Mouse (Mus musculus): ENCODE measurements around the gene Cd83. TPM values are rescaled to one million over a fixed set of nuclear protein-coding genes. Genes with fewer than 3 reads are reported as not detected.

The Cd83 gene
- total and polyA plus RNA-seq, 2 experiments from 2014 or later = 2.3 to 4.4 TPM

DNA sequence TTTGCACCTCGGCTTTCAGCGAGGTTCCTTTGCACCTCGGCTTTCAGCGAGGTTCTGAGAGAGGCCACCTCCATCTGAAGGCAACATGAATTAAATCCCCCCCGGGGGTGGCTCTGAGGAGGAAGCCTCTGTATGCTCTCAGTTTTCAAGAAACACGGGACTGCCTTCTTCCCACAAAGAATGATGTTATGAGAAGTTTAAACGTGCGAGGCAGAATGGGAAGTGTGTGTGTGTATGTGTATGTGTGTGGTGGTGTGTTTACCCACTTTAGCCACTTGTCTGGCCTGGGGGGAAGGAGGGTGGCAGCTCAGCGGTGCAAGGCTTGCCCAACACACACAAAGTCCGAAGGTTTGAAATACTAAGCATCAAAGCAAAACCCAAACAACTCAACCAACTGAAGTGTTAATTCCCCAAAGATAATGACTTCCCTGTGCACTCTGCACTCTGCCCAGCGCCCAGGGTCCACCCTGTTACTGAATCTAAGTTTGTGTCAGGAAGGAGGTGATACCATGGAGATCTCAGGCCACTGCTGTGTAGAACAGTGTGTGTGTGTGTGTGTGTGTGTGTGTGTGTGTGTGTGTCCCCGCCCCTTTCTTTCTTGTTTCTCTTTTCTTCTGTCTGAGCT is 1.7 kb downstream of the Cd83 start:
- no peak overlapping the region for H3K27ac ChIP-seq (ENCODE audit: low read depth)
- no peak for TF ChIP-seq CTCF (IDR thresholded peaks at IDR 0.05; ENCODE audit: low read depth)
- no peak for TF ChIP-seq EP300 (IDR thresholded peaks at IDR 0.05; ENCODE audit: low read depth)
- H3K9me3 ChIP-seq (replicated peaks; ENCODE audit: control insufficient read depth, low read length) = no peaks in the 10 kb centered on the region
- 0 out of 2 replicates have a peak, but pooled peaks cover 6% of the 10 kb centered on the region for H3K27me3 ChIP-seq (ENCODE audit: control insufficient read depth, insufficient read depth, low read length)
- DNase-seq (ENCODE audit: low spot score) = no peak
- WGBS = 59% methylated on average over 12 of the region's 12 CpGs
- H3K9ac ChIP-seq (replicated peaks; ENCODE audit: low read depth, low read length) = no peak overlapping the region
- H3K4me3 ChIP-seq (ENCODE audit: low read depth, low read length) = no peak overlapping the region
- no peak overlapping the region for H3K4me2 ChIP-seq (ENCODE audit: low read depth, low read length)
- no peak for ATAC-seq (ENCODE audit: insufficient read depth, low read depth)
- H3K36me3 ChIP-seq (replicated peaks; ENCODE audit: control insufficient read depth, insufficient read depth, low read length) = no peaks in the 10 kb centered on the region
- H3K4me1 ChIP-seq (ENCODE audit: control insufficient read depth, insufficient read depth) = peaks cover 11% of the 10 kb centered on the region; the same call in 1 of the 2 replicates

DNA sequence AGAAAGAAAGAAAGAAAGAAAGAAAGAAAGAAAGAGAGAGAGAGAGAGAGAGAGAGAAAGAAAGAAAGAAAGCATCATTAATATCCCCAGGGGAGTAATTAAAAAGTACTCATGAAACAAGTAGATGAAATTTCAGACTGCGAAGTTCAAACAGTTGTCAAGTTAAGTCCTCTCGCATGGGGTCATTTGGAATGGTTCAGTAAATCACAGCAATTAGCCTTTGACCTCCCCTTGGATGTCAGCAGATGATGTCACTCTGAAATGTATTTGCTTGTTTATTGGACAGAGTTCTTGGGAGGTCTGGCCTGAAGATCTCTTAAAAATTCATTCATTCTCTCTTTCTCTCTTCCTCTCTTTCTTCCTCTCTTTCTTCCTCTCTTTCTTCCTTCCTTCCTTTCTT is 2.7 kb downstream of the Cd83 start:
- TF ChIP-seq EP300 (IDR thresholded peaks at IDR 0.05; ENCODE audit: low read depth) = no peak
- no peak for TF ChIP-seq CTCF (IDR thresholded peaks at IDR 0.05; ENCODE audit: low read depth)
- H3K4me3 ChIP-seq (ENCODE audit: low read depth, low read length) = no peak overlapping the region
- no peak for DNase-seq (ENCODE audit: low spot score)
- H3K36me3 ChIP-seq (replicated peaks; ENCODE audit: control insufficient read depth, insufficient read depth, low read length) = no peaks in the 10 kb centered on the region
- no peaks in the 10 kb centered on the region for H3K9me3 ChIP-seq (replicated peaks; ENCODE audit: control insufficient read depth, low read length)
- peaks cover 11% of the 10 kb centered on the region; the same call in 1 of the 2 replicates for H3K4me1 ChIP-seq (ENCODE audit: control insufficient read depth, insufficient read depth)
- no peak overlapping the region for H3K4me2 ChIP-seq (ENCODE audit: low read depth, low read length)
- H3K9ac ChIP-seq (replicated peaks; ENCODE audit: low read depth, low read length) = no peak overlapping the region
- no peak for ATAC-seq (ENCODE audit: insufficient read depth, low read depth)
- H3K27me3 ChIP-seq (ENCODE audit: control insufficient read depth, insufficient read depth, low read length) = 0 out of 2 replicates have a peak, but pooled peaks cover 6% of the 10 kb centered on the region
- H3K27ac ChIP-seq (ENCODE audit: low read depth) = no peak overlapping the region
- 80% methylated on average over 2 of the region's 2 CpGs for WGBS

DNA sequence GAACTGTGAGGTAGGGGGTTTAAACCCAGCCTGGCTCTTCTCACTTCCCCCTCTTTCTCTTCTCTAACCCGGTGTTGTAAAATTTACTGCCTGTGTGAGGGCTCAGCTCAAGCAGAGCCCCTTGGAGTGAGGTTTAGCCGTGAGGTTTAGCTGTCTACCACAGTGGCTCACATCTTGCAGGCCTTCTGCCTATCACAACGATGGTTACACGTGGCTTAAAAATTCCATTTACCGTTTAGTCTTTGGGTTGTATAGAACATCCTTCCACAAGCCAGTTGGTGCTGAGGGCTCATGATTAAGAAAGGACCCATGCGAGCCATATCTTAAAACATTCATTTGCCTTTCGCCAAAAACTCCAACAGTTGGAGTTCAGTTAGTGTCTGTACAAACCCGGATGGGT is 3.5 kb downstream of the Cd83 start:
- H3K4me2 ChIP-seq (ENCODE audit: low read depth, low read length) = no peak overlapping the region
- no peak for DNase-seq (ENCODE audit: low spot score)
- H3K9me3 ChIP-seq (replicated peaks; ENCODE audit: control insufficient read depth, low read length) = no peaks in the 10 kb centered on the region
- TF ChIP-seq CTCF (IDR thresholded peaks at IDR 0.05; ENCODE audit: low read depth) (no peak), EP300 (IDR thresholded peaks at IDR 0.05; ENCODE audit: low read depth) (no peak)
- H3K36me3 ChIP-seq (replicated peaks; ENCODE audit: control insufficient read depth, insufficient read depth, low read length) = no peaks in the 10 kb centered on the region
- no peak overlapping the region for H3K9ac ChIP-seq (replicated peaks; ENCODE audit: low read depth, low read length)
- WGBS = 76% methylated on average over 8 of the region's 8 CpGs
- H3K27me3 ChIP-seq (ENCODE audit: control insufficient read depth, insufficient read depth, low read length) = 0 out of 2 replicates have a peak, but pooled peaks cover 6% of the 10 kb centered on the region
- no peak for ATAC-seq (ENCODE audit: insufficient read depth, low read depth)
- no peak overlapping the region for H3K4me3 ChIP-seq (ENCODE audit: low read depth, low read length)
- no peak overlapping the region for H3K27ac ChIP-seq (ENCODE audit: low read depth)
- peaks cover 11% of the 10 kb centered on the region; the same call in 1 of the 2 replicates for H3K4me1 ChIP-seq (ENCODE audit: control insufficient read depth, insufficient read depth)

DNA sequence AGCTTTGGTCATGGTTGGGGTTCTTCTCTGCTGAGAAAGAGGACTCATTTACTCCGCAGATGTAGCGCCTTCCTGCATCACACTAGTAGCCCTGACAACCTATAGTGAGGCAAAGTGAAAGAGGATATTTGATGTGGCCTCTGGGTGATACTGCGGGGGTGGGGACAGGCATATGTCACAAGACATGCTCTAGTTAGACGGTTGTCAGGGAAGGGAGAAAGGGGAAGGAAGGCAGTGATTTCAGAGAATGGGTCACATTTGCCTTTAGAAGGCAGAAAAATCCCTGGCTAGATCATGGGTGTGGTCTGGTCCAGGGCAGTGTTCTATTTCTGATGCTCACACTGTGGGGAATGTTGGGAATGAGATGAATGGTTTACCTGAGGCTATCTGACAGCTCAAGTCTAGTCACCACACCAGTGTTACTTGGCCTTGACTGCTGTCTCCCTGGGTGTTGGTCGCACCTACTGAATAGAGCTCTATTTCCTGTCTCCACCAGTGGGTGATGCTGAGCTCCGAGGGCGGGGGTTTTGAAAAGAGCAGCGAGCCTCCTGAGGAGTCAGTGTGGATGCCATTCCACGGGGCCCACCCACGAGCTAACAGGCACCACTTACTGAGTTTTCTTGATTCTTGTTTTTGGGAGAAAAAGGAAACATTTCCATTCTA is 4.5 kb downstream of the Cd83 start:
- Histone ChIP-seq H3K4me1 (ENCODE audit: control insufficient read depth, insufficient read depth) (peaks cover 11% of the 10 kb centered on the region; the same call in 1 of the 2 replicates), H3K27ac (ENCODE audit: low read depth) (no peak overlapping the region), H3K4me2 (ENCODE audit: low read depth, low read length) (no peak overlapping the region), H3K36me3 (replicated peaks; ENCODE audit: control insufficient read depth, insufficient read depth, low read length) (no peaks in the 10 kb centered on the region), H3K27me3 (ENCODE audit: control insufficient read depth, insufficient read depth, low read length) (0 out of 2 replicates have a peak, but pooled peaks cover 6% of the 10 kb centered on the region), H3K9ac (replicated peaks; ENCODE audit: low read depth, low read length) (no peak overlapping the region), H3K4me3 (ENCODE audit: low read depth, low read length) (no peak overlapping the region), H3K9me3 (replicated peaks; ENCODE audit: control insufficient read depth, low read length) (no peaks in the 10 kb centered on the region)
- DNase-seq (ENCODE audit: low spot score) = no peak
- WGBS = 64% methylated on average over 10 of the region's 10 CpGs
- TF ChIP-seq CTCF (IDR thresholded peaks at IDR 0.05; ENCODE audit: low read depth) (no peak), EP300 (IDR thresholded peaks at IDR 0.05; ENCODE audit: low read depth) (no peak)
- no peak for ATAC-seq (ENCODE audit: insufficient read depth, low read depth)

DNA sequence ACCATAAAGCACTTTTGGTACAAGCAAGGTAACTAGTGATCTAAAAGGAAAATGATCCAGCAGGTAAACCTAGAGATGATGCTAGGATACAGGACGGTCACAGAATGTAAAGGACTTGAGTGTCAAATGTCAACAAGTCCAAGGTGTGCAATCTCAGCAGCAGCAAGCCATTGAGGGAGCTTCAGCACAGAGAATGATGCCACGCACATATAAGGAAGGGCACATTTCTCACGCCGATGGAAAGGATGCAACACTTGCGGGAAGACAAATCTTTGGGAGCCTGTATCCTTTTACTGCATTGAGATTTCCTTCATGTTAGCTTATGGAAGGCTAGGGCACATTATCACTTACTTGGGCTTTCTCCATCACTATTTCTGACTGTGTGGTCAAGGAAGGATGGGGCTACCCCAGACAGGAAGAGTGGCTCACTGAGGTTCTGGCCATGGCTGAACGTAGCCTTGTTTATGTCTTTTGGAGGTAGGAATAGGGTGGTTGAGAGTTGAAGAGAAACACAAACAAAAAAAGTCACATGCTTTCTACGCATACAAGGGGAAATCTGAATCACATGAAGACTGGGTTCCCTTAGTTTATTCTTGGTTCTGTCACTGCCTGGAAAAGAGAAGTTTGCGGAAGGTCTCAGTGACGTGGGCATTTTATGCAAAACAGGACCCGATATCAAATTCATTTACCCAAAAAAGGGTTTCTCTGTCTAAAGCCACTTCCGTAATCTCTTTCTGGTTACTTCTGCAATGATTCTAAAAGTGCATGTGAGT is 5.8 kb downstream of the Cd83 start:
- H3K4me2 ChIP-seq (ENCODE audit: low read depth, low read length) = no peak overlapping the region
- no peak for TF ChIP-seq CTCF (IDR thresholded peaks at IDR 0.05; ENCODE audit: low read depth)
- no peak for TF ChIP-seq EP300 (IDR thresholded peaks at IDR 0.05; ENCODE audit: low read depth)
- H3K4me3 ChIP-seq (ENCODE audit: low read depth, low read length) = no peak overlapping the region
- DNase-seq (ENCODE audit: low spot score) (no peak), ATAC-seq (ENCODE audit: insufficient read depth, low read depth) (no peak)
- no peaks in the 10 kb centered on the region for H3K36me3 ChIP-seq (replicated peaks; ENCODE audit: control insufficient read depth, insufficient read depth, low read length)
- 81% methylated on average over 11 of the region's 11 CpGs for WGBS
- no peak overlapping the region for H3K27ac ChIP-seq (ENCODE audit: low read depth)
- H3K9me3 ChIP-seq (replicated peaks; ENCODE audit: control insufficient read depth, low read length) = no peaks in the 10 kb centered on the region
- no peak overlapping the region for H3K9ac ChIP-seq (replicated peaks; ENCODE audit: low read depth, low read length)
- 0 out of 2 replicates have a peak, but pooled peaks cover under 1% of the 10 kb centered on the region for H3K4me1 ChIP-seq (ENCODE audit: control insufficient read depth, insufficient read depth)
- H3K27me3 ChIP-seq (ENCODE audit: control insufficient read depth, insufficient read depth, low read length) = 0 out of 2 replicates have a peak, but pooled peaks cover 4% of the 10 kb centered on the region

All from heart, postnatal 0 days (tissue).